Mouse (Mus musculus): ENCODE results near the gene Fam229a.

The Fam229a gene

GRCm38 (mm10) chr4:129495672-129496562 is 4.9 kb downstream of the Fam229a start:
- no peak for DNase-seq (ENCODE audit: low read depth)

DNA sequence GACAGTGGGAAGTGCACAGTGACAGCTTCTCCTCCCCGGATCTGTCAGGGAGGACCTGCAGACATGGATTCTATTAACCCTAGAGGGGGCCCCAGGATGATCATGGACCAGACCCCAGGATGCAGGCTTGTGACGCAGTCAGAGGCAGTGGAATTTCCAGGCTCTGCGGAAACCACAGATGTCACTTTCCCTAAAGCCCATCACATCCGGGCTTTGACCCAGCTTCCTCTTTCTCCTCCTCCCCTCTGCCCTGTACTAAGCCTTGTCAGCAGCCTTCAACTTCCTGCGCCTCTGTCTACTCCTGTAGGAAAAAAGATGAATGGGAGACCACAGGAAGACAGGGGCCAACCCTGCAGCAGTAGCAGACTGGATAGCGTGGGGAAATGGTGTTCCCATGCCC is 5.6 kb downstream of the Fam229a start:
- DNase-seq (ENCODE audit: low read depth) = no peak

DNA sequence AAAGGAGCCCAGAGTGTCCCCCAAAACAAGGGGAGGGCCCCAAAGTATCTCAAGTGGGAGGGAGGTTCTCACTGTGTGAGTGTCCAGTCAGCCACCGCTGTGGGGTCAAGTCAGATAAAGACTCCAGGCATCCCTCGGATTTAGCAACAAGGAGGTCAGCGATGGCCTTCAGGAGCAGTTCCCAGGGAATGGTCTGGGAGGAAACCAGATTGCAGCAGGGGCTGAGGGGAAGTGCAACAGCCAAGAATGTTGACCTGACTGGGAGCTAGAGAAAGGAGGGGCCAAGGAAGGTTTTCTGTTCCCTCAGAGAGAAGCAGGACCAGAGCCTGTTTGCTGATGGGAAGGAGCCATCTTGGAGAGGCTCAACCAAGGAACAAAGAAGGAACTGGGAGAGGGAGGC is 8.0 kb downstream of the Fam229a start:
- no peak for DNase-seq (ENCODE audit: low read depth)

- DNase-seq (ENCODE audit: low read depth) = no peak
These were observed 9.0 kb downstream of the Fam229a start for GRCm38 (mm10) chr4:129500017-129500416.

DNA sequence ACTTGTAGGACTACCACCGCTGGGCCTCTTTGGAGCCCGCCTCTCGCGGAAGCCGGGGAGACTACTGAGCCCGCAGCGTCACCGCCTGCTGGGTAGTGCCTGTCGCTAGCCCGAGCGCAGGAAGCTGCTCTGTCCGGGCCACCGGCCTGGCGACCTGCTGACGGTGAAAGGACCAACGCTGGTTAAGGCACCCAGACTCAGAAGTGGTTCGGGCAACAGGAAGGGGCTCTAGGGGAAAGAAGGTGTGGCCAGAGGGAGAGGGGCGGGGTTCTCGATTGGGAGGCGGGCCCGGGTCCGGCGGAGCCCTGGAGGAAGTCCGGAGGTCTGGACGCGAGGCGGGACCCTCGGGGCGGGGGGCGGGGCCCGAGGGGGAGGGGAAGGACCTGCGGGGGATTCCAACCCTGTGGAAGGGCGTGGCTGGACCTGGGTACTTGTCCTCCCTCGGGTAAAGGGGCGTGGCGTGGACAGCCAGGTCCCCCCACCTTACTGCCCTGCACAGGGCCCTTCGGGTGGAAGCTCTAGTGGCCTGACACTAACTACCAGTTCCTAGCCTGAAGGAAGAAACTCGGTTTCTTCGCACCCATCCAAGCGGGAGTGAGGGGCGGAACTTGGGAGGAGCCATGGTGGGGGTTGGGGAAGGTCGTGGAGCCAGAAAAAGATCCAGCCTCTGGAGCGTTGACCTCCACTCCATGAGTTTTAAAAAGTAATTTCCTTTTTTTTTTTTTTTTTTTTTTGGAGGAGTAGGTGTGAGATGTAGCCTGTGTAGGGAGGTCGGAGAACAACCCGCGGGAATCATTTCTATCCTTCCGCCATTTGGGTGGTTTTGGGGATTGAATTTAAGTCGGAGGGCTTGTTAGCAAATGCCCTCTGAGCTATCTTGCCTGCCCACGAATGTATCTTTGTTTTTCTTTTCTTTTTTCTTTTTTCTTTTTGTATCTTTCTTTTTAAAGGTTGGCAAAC is 9.9 kb downstream of the Fam229a start:
- DNase-seq (ENCODE audit: low read depth) = no peak

DNA sequence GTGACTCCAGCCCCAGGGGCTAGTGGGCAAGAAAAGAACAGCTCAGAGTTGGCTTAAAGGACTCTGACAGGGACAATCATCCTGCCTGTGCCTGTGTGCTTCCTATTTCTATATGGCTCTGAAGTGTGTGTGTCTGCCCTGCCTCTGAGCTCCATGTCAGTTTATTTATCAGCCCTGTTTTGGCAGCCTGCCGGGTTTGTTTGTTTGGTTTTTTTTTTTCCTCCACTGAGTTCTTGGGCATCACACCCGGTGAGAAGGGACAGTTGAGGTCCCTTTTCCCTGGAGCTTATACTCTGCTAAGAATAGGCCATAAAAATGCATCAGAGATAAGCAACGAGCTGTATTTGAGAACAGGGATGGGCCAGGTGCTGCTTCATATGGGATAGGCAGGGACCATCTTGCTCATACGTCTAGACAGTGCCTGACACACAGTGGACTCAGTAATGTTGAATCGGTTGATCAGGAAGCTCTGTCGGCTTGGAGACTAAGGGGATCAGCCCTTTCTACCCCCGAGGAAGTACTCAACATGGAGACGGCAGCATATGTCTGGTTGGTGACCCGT is 11.4 kb downstream of the Fam229a start:
- no peak for DNase-seq (ENCODE audit: low read depth)

GRCm38 (mm10) chr4:129502901-129503444 is 12.0 kb downstream of the Fam229a start:
- DNase-seq (ENCODE audit: low read depth) = peak; percentile 27

GRCm38 (mm10) chr4:129505511-129505910 is 14.5 kb downstream of the Fam229a start:
- DNase-seq (ENCODE audit: low read depth) = no peak

GRCm38 (mm10) chr4:129507434-129508236 is 16.6 kb downstream of the Fam229a start:
- DNase-seq (ENCODE audit: low read depth) = peak; percentile 39

DNA sequence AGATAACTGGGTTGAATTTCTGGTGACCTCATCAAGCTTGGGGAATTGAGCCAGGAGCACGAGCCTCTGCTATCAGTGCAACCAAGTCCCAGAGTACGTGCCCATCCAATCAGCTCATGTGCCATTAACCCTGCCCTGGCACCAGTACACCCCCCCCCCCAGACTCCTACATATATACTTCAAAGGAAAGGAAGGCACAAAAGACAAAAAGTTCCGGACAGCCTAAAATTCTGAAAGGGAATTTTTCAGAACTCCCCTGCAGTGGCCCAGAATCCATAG is 17.2 kb downstream of the Fam229a start:
- DNase-seq (ENCODE audit: low read depth) = no peak

- DNase-seq (ENCODE audit: low read depth) = no peak
These were observed 18.0 kb downstream of the Fam229a start for GRCm38 (mm10) chr4:129508834-129509600.

DNA sequence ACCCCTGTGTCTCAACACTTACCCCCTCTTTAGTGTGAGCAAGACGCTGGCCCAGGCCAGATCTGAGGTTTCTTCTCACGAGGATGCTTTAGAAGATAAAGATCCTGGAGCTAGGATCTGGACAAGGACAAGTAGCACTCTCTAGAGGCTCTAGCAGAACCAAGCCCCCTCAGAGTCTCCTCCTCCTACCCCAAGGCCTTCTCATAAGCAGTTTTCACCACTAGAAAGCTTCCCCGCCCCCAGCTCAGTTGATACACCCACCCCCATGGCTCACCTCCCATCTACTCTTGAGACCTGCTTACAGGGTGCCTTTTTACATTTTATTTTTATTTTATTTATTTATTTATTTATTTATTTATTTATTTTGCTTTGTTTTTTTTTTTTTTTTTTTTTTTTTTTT is 18.7 kb downstream of the Fam229a start:
- DNase-seq (ENCODE audit: low read depth) = no peak

- DNase-seq (ENCODE audit: low read depth) = no peak
These were observed 19.9 kb downstream of the Fam229a start for GRCm38 (mm10) chr4:129510723-129511412.

DNA sequence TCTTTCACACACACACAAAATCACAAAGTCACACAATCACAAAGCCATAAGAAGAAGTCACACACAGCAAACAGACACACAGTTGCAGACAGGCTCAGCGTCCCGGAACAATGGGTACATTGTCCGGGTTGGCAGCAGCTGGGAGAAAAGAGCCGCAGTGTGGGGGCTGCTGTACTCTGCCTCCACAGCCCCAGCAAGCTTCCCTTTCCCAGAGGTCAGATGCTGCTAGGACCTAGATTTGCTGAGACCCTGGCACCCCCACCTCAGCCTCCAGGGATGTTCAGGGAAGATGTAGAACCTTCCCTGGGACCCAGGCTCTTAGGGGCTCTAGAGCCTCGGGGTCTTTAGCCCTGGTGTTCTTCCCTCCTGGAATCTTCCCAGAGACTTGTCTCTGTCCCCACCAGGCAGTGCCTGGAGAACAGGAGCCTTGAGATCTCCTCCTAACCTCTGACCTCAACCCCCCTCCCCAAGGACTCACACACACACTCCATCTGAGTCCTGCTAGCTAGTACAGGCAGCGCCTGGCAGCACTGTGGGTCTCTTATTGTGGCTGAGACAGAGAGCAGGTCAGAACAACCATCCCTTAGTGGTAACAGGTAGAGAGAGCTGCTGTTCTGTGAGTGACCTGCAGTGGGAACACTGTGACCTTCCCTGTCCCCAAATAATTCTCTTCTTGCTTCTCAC is 20.6 kb downstream of the Fam229a start:
- no peak for DNase-seq (ENCODE audit: low read depth)

DNA sequence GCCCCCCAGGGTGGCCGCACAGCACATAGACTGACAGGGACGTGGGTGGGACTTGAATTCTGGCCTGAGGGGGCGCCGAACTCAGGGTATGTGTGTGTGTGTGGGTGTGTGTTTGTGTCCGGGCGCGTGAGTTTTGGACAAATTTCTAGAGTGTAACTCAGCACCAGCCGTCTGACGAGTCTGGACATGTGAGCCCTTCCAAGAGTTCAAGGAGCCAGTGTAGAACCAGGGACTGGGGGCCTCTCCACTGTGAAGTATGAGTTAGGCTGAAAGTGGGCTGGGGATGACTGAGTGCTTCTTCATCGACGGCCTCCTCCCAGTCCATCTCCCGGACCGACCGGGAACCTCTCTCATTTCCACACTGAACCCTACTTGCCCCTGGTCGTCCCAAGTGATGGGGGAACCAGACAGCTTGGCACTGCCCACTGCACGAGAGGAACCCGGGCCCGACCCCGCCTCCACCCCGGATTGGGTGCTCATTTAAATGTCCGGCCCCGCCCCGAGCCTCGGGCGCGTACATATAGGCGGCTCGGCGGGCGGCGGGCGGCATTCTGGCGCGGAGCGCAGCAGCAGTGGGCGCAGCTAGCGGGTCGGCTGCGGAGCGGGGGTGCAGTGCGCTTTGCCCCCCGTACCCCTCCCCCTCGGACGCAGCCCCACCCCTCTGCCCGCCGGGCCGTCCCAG is 22.2 kb downstream of the Fam229a start, which contains the start of gene Marcksl1:
TSS of gene Marcksl1 (plus strand) at position 496 of the 682 bp plus-strand sequence.
- DNase-seq (ENCODE audit: low read depth) = peak; percentile 95

DNA sequence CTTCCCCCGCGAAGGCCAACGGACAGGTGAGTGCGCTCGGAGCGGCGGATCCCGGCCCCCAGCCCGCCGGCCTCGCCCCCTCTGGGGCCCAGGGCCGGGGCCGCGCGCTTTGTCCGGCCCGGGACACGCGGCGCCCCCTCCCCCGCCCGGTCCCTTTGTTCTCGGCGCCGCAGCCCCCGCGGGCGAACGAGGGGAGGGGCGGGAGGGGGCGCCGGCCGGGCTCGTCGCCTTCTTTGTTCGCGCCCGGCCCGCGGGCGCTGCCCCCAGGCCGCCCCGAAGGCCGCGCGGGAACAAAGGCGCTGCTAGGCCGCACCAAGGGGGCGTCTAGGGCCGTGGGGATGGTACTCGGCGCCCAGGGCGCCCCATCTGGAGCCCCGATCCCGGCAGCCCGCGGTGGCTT is 22.9 kb downstream of the Fam229a start:
- no peak for DNase-seq (ENCODE audit: low read depth)

GRCm38 (mm10) chr4:129514300-129514898 is 23.4 kb downstream of the Fam229a start:
- DNase-seq (ENCODE audit: low read depth) = peak; percentile 92

DNA sequence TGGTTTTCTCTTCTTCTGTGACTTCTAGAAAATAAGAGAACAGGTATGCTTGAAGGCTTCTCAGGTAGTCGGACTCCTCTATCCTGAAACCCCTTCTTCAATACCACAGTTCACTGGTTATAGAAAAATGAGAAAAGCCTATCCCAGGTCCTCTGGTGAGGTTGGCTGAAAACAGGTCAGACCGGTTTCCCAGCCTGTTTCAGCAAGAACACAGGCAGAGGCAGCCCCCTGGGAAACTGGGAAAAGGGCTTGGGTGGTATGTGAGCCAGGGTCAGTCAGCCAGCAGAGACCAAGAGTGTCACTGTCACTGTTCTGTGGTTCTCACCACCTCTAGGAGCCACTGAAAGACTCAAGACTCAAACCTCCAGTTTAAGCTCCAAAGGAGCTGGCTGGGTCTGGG is 25.9 kb downstream of the Fam229a start:
- no peak for DNase-seq (ENCODE audit: low read depth)

Measured in NIH3T3 (cell line).